In genomic region chr9:22407633-22408032, GRCm38 (mm10) we compare ENCODE assay signal across 31 mouse cellular contexts. TPM values are rescaled to one million over a fixed set of nuclear protein-coding genes. Genes with fewer than 3 reads are reported as not detected.
"Had no signal": no experiment of that assay in that cellular context is flagged by ENCODE, and none has a peak within 500 bp of the region (broad histone marks: within the 10 kb centered on the region; RNA-seq: fewer than 3 reads in every experiment).

No protein-coding gene starts in this region.

RNA-seq across cellular contexts. Expression of gene Gm17545, which starts 46.5 kb away (rescaled TPM):
- total RNA-seq: common myeloid progenitor, adult 5-6 weeks; forebrain, postnatal 0 days; gastrocnemius, adult 18-20 months; gastrocnemius, adult 2 months; gastrocnemius, adult 8-10 months; gastrocnemius, postnatal 10 days; gastrocnemius, postnatal 14 days; gastrocnemius, postnatal 25 days; gastrocnemius, postnatal 36 days; gastrocnemius, postnatal 4 days; granulocyte monocyte progenitor cell, adult 5-6 weeks; heart, adult 18-20 months; heart, adult 2 months; heart, adult 8-10 months had no signal
- polyA plus RNA-seq: cortical plate, adult 2 months; embryonic facial prominence, embryonic 10.5 days; embryonic facial prominence, embryonic 11.5 days; embryonic facial prominence, embryonic 12.5 days; embryonic facial prominence, embryonic 13.5 days; embryonic facial prominence, embryonic 14.5 days; embryonic facial prominence, embryonic 15.5 days; erythroblast, embryonic 14.5 days; forebrain, embryonic 10.5 days; forebrain, embryonic 11.5 days; forebrain, embryonic 12.5 days; forebrain, embryonic 13.5 days; forebrain, embryonic 14.5 days; forebrain, embryonic 15.5 days; forebrain, embryonic 16.5 days; forebrain, postnatal 0 days; frontal cortex, adult 2 months; gonadal fat pad, adult 2 months; heart, adult 2 months had no signal
